ENCODE assay signal across 23 mouse cellular contexts in genomic region chr16:45371076-45371475, GRCm38 (mm10). TPM values are rescaled to one million over a fixed set of nuclear protein-coding genes. Genes with fewer than 3 reads are reported as not detected.
DNase-seq lines count a peak whose midpoint lies in the region; ATAC-seq and TF ChIP-seq lines count a peak whose summit lies in the region.
"Had no signal": no experiment of that assay in that cellular context is flagged by ENCODE, and none has a peak within 500 bp of the region (broad histone marks: within the 10 kb centered on the region; RNA-seq: fewer than 3 reads in every experiment).

No protein-coding gene starts in this region.

- no peak overlapping the region for H3K9ac ChIP-seq in heart, embryonic 15.5 days
- H3K9ac ChIP-seq in lung, embryonic 14.5 days, result no peak overlapping the region
- H3K9ac ChIP-seq: forebrain, embryonic 12.5 days; hindbrain, embryonic 14.5 days; intestine, embryonic 15.5 days had no signal

- no peak for ATAC-seq in heart, embryonic 15.5 days (replicated peaks; ENCODE audit: insufficient number of reproducible peaks, insufficient read depth, low FRiP score, low read depth)
- ATAC-seq in lung, embryonic 14.5 days (ENCODE audit: insufficient read depth), result no peak
- ATAC-seq: CD4-positive, CD25-positive, alpha-beta regulatory T cell, adult 4 months; forebrain, embryonic 16.5 days; intestine, embryonic 15.5 days had no signal

- intact Hi-C loops in heart, postnatal 36 days (cut with DNase I), result no loop called here

- H3K27ac ChIP-seq in heart, embryonic 15.5 days, result 0 out of 2 replicates have a peak overlapping the region, but pooled peaks have one; percentile 27
- H3K27ac ChIP-seq in lung, embryonic 14.5 days (ENCODE audit: low read depth), result no peak overlapping the region
- peak overlapping the region; percentile 90 for H3K27ac ChIP-seq in brown adipose tissue, adult 24 weeks (replicated peaks; ENCODE audit: low read depth, low read length)
- H3K27ac ChIP-seq: forebrain, embryonic 12.5 days; heart, embryonic 10.5 days; hindbrain, embryonic 10.5 days; hindbrain, embryonic 14.5 days; intestine, embryonic 15.5 days had no signal

- no peak overlapping the region for H3K4me2 ChIP-seq in heart, embryonic 15.5 days
- H3K4me2 ChIP-seq in lung, embryonic 14.5 days, result no peak overlapping the region
- H3K4me2 ChIP-seq: forebrain, embryonic 12.5 days; hindbrain, embryonic 14.5 days; intestine, embryonic 15.5 days had no signal

- H3K36me3 ChIP-seq in heart, embryonic 15.5 days, result no peaks in the 10 kb centered on the region
- no peaks in the 10 kb centered on the region for H3K36me3 ChIP-seq in lung, embryonic 14.5 days (ENCODE audit: insufficient read depth)
- H3K36me3 ChIP-seq: forebrain, embryonic 12.5 days; G1E; heart, embryonic 10.5 days; hindbrain, embryonic 10.5 days; intestine, embryonic 15.5 days had no signal

- 55% methylated on average over 1 of the region's 1 CpGs for WGBS in heart, embryonic 15.5 days
- WGBS in lung, embryonic 14.5 days, result 68% methylated on average over 1 of the region's 1 CpGs

- no peak overlapping the region for H3K4me3 ChIP-seq in heart, embryonic 15.5 days
- H3K4me3 ChIP-seq in lung, embryonic 14.5 days (ENCODE audit: low read depth, low read length), result no peak overlapping the region
- no peak overlapping the region for H3K4me3 ChIP-seq in brown adipose tissue, adult 24 weeks (ENCODE audit: insufficient read depth, low read depth, low read length)
- H3K4me3 ChIP-seq: forebrain, embryonic 12.5 days; heart, embryonic 10.5 days; hindbrain, embryonic 10.5 days; intestine, embryonic 15.5 days had no signal

- H3K27me3 ChIP-seq in heart, embryonic 15.5 days, result no peaks in the 10 kb centered on the region
- no peaks in the 10 kb centered on the region for H3K27me3 ChIP-seq in lung, embryonic 14.5 days (ENCODE audit: insufficient read depth, low read length)
- H3K27me3 ChIP-seq: forebrain, embryonic 12.5 days; intestine, embryonic 15.5 days had no signal

- DNase-seq in heart, postnatal 36 days, result no peak
- peak; percentile 27 for DNase-seq in lung, embryonic 14.5 days
- DNase-seq in lung, postnatal 4 days, result no peak
- peak; percentile 53 for DNase-seq in NIH3T3 (ENCODE audit: low read depth)
- no peak for DNase-seq in left cerebral cortex, adult 8-10 months (ENCODE audit: low spot score in 2 of 2)
- DNase-seq: adrenal gland, postnatal 14 days; B cell, adult 2 months; cerebellum, adult 18-20 months; cerebellum, adult 9-11 months; cerebellum, postnatal 36 days; gastrocnemius, postnatal 14 days; kidney, adult 9 months had no signal

- TF ChIP-seq CTCF in lung, embryonic 14.5 days (IDR thresholded peaks at IDR 0.05; ENCODE audit: low read depth), result no peak

- no peaks in the 10 kb centered on the region for H3K9me3 ChIP-seq in heart, embryonic 15.5 days (replicated peaks)
- no peaks in the 10 kb centered on the region for H3K9me3 ChIP-seq in lung, embryonic 14.5 days (ENCODE audit: low read depth, low read length)
- H3K9me3 ChIP-seq: forebrain, embryonic 12.5 days; G1E; heart, embryonic 10.5 days; hindbrain, embryonic 10.5 days; intestine, embryonic 15.5 days had no signal

- 0 out of 2 replicates have a peak, but pooled peaks cover 2% of the 10 kb centered on the region for H3K4me1 ChIP-seq in heart, embryonic 15.5 days (replicated peaks)
- H3K4me1 ChIP-seq in lung, embryonic 14.5 days (ENCODE audit: insufficient read depth), result no peaks in the 10 kb centered on the region; the same call in 1 of the 2 replicates
- H3K4me1 ChIP-seq in brown adipose tissue, adult 24 weeks (ENCODE audit: control insufficient read depth, insufficient read depth, insufficient read length, low read length), result peaks cover 18% of the 10 kb centered on the region
- H3K4me1 ChIP-seq: forebrain, embryonic 12.5 days; heart, embryonic 10.5 days; hindbrain, embryonic 10.5 days; intestine, embryonic 15.5 days had no signal

RNA-seq across cellular contexts. Expression of gene Cd200, which starts 37.8 kb away (rescaled TPM):
- 28.7 and 33.1 TPM in 2 replicates for polyA plus RNA-seq in heart, embryonic 15.5 days (2015; fragmentation: Nextera tagmentation; extraction: Ambion mirVana)
- 10 to 100 TPM; 66.9 to 69.8 TPM for total RNA-seq in heart, postnatal 36 days (2021)
- 66.1 and 68.1 TPM in 2 replicates for polyA plus RNA-seq in lung, embryonic 14.5 days (2014; fragmentation: Nextera tagmentation; extraction: Ambion mirVana)
- polyA plus RNA-seq in brown adipose tissue, adult 24 weeks (2012; ENCODE audit: insufficient read depth, insufficient read length, missing spikeins), result 39.3 and 47.9 TPM in 2 replicates
- 100 to 1,000 TPM in 2 of 4 experiments, 10 to 100 TPM in 2; 93.1 to 117 (median 102) TPM for total RNA-seq in left cerebral cortex, adult 8-10 months (2022)
- total RNA-seq: G1E; granulocyte monocyte progenitor cell, adult 5-6 weeks had no signal
- polyA plus RNA-seq: G1E had no signal

Comparison
In these comparisons a context has a peak if more than half of its experiments do, and no peak if none do; other contexts are left out.
1. DNase-seq: peak in lung, embryonic 14.5 days (single experiment) and NIH3T3 (single experiment); none in heart, postnatal 36 days (0 of 2), lung, postnatal 4 days (0 of 2) and left cerebral cortex, adult 8-10 months (0 of 2).